Mouse (Mus musculus): ENCODE measurements at regions not wholly inside any gene's neighbourhood (a gene's known extent, or its start where the extent isn't known, plus 50 kb on each side); places are given as distances from the start of the nearest gene placed in this dataset.
"Not testable (repeated sequence)": the region's sequence is repeated elsewhere in the genome, so short reads cannot be mapped to it uniquely, and the experiment has no call there.

DNA sequence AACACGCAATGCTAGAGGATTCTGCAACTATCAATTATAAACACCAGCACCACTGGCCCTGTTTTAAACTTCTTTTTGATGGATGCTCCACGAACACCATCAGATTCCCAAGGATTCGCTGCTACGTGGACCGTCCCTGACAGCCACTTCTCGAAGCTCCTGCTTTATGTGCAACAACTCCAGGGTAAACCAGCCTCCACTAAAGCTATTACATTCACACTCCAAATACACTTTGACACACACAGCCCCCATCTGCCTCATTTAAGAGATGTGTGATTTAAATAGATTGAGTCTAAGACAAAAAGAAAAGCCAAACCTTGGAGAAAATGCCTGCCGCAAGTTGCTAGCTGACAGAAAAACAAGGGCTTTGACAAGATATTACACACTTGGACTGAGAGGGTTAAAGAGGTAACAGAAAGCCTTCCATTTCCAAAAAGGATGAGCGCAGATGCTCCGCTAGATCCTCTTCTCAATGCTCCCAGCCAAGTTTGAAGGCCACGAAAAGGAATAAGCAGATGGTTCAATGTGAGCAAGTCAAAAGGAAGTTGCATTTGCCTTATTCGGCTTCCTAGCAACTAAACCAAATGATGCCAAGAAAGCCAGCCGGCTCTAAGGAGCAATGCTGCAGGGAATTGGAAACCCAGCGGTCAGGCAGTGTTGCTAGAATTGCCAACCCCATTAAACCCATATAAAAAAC lies 54.0 kb upstream of the Cnep1r1 start:
- DNase-seq = peak; percentile 34

DNA sequence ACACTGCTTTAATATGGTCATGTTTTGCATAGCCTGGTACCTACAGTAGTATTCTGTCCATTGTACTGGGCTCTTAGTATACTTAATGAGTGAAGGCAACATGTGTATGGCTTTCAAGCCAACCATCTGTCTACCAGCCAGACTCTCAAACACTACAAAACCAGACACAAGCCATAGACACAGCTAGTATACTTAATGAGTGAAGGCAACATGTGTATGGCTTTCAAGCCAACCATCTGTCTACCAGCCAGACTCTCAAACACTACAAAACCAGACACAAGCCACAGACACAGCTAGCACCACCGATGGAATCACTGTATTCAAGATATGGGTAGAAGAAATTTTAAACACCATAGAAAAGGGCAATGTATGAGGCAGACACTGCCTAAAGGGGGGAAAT lies 59.5 kb upstream of the Cnep1r1 start:
- not testable (repeated sequence) for DNase-seq

DNA sequence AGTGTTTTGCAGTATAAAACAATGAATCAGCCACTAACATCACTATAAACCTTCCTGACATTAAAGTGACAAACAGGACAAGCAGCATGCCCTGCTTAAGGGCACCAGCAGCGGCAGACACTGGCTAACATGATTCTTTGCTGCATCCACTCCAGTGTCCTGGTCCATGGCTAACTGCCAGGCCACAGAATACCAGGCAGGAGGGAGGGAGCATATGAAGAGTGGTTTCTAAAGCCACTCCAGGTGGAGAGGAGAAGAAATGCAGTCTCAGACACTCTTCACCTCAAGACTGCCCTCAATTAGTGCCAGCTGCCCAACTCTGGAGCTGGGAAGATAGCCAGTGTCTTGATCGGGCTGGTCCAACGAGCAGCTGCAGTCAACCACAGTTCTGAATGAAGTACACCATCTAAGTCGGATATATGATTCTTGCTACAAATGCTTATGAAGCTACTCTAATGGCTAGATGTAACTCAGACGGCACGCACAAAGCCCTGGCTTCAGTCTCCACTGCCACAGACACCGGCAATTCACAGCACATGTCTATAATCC lies 60.8 kb upstream of the Cnep1r1 start:
- no peak for DNase-seq

DNA sequence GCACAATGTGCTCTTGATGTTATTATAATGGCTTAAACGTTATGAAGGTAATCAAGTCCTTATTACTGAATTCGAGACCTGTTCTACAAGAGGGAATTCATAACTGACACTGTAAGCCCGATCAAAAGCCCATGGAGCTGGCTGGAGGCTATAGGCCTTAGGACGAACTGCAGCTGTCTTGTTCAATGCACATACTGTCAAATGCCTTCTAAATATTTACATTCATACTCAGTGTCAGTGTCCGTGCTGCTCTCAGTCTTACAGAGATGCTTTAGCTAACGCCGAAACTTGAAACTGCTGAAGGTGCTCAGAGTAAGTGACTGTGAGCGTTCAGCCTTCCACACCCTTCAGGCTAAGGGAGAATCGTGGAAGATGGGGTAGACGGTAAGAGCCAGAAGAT lies 67.9 kb upstream of the Cnep1r1 start:
- no peak for DNase-seq

DNA sequence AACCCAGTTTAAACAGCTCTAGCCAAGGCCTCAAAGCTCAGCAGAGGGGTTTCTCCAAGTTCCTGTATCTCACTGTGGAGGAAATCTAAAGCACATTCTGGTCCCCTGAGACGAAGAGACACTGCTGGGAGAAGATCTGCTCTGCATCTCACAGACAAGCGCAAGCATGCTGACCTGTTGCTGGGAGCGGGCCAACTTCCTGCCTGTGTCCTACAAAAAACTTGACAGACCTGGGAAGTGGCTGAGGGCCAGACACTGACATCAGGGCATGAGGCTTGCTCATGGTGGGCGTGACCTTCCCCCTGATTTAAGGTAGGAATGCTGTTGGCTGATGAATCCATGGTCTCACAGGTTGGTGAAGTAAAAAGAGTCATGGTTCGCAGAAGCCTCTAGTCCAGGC lies 69.5 kb upstream of the Cnep1r1 start:
- peak; percentile 35 for DNase-seq

DNA sequence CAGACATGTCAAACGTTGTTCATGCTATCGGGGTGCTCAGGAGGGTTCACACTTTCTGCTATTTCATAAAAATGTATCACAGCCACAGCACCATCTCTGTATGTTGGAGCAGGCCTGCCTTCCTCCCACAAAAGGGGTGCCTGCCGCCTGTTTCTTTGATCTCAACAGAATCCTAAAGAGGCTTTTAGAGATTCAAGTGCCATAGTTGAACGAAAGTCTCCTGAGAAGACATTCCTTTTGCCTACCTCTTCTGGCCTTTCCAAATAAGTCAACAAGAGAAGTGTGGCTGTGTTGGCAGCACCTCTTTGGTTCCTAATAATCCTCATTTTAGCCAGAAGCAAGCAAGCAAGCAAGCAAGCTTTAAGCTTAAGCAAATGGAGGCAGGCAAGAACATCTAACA lies 72.6 kb upstream of the Cnep1r1 start:
- DNase-seq = no peak

DNA sequence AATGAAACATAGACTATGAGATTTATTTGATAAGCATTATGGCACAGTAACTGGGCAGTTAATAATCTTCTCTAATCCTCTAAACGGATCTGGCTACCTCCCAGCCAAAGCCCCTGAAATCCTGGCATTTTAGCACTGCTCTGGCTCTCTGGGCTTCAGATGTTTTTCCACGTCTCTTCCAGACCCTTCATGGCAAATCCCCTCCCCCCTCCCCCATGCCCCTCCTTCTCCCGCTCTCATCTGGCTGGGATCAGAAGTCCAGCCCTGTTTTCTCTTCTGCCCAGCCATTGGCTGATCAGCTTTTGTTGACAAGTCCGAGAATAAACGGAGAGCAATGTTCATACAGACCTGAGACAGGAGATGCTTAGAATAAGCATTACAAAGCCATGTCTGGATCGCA lies 79.3 kb upstream of the Cnep1r1 start:
- no peak for DNase-seq

DNA sequence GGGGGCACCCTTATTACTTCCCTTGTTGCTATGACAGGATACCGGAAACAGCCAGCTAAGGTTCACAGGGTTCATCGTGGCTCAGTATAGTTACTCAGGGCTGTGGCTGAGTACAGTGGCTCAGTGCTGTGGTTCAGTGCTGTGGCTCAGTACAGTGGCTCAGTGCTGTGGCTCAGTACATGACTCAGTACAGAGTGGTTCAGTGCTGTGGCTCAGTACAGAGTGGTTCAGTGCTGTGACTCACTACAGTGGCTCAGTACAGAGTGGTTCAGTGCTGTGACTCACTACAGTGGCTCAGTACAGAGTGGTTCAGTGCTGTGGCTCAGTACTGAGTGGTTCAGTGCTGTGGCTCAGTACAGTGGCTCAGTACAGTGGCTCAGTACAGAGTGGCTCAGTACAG lies 78.6 kb upstream of the Zfp423 start:
- no peak for DNase-seq

DNA sequence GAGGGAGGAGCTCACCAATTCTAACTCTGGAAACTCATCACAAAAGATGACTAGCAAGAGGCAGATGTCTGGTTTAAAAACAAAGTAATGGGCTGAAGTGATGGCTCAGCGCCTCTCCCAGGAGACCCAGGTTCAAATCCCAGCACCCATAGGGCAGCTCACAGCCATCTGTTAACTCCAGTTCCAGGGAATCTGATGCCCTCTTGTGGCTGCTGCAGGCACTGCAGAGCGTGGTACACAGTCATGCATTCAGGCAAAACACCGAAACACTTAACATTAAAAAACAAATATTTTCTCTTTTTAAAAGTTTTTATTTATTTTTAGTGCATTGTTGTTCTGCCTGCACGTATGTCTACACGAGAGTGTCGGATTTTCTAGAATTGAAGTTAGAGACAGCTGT lies 73.7 kb upstream of the Zfp423 start:
- DNase-seq = no peak

DNA sequence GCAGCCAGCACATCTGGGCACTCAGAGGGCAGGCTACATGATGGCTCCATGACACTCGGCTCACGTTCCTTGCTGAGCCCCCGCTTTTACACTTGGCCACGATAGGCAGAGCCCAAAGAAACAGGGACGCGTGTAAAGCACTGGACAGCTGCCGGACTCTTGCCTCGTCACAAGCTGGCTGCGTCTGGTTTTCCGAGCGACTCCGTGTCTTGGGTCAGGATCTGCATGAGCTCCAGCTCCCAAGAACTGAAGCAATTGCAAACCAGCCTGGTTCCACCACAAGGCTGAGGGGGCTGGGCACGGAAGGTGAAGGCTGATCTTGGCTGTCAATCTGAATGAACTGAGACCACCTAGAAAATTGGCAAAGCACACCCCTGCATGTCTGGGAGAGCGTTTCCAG lies 65.1 kb upstream of the Zfp423 start:
- DNase-seq = no peak

DNA sequence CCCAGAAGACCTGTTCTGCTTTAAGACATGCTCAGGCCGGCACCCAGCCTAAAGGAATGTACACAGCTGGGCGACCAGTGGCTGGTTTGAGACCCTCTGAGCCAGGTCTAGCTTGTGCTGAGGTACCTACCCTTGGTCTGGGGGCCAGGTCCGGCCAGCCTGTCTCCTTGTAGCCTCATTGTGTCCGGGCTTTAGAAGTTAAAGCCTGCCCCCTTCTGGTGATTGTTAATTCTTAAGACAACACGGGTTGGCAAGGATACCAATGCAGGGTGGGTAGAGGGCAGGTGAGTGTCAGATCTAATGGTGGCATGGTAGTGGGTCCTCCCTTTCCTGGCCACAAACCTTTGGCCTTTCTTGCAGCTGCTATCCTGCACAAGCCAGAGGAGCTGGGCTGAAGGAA lies 64.0 kb upstream of the Zfp423 start:
- peak; percentile 51 for DNase-seq

DNA sequence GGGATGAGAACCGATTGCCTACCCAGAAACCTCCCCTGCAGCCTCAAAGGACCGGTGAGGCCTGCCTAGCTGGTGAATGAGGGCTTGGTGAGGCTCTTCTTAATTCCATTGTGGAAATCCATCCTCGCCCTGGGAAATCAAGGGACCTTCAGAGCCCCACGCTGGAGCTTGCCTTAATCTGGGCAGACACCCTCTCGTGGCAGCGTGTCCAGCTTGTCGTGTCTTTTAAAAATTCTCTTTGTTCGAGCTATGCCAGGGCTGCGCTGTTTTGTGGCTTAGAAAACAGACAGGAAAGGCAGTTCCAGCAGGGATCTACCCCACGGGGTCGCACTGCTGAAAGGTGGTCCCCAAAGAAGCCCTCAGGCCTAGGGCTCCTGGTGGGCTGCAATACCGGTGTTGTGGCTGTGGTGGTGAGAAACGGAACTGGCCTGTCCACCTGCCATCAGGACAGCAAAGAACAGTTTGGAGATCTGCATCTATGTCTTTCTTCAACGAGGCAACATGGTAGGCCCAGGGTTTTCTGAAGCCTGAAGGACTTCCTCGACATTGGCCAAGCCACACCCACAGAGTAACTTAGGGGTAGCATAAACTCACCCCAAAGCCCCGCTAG lies 63.5 kb upstream of the Zfp423 start:
- DNase-seq = no peak

DNA sequence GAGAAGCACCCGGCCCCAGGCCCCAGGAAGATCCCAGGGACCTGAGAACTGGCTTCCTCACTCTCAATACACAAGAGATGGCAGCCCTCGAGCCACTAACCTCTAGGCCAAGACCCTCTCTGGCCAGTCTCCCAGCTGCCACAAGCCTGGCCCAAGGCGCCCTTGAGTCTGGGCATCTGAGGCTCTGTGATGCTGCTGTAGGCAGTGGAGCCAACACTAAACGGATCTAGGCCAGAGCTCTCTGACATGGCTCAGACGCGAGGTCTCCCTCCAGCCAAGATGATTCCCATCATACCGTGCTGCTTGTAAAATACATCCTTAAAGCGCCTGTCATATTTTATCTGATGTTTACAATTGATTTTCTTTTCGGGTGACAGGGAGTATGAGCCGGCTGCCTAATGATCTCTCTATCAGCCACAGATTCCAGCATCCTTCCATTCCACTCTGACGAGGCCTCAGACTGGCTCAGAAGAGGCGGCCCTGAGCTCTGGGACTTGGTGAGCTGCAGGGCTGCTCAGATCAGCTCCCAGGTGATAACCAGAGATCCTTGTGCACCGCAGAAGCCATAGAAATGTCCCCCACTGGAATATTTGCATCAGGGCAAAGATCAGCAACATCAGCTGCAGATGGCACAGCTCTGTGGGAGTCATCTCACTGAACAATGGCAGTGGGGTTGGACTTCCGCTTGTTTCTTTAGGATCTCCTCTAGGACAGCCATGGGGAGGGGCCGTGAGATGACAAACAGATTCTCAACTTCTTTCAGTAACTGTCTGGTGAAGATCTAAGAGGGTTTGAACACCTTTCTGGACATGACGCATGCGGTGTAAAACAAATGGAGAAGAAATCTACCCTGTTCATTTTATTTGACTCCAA lies 60.1 kb upstream of the Zfp423 start:
- no peak for DNase-seq

DNA sequence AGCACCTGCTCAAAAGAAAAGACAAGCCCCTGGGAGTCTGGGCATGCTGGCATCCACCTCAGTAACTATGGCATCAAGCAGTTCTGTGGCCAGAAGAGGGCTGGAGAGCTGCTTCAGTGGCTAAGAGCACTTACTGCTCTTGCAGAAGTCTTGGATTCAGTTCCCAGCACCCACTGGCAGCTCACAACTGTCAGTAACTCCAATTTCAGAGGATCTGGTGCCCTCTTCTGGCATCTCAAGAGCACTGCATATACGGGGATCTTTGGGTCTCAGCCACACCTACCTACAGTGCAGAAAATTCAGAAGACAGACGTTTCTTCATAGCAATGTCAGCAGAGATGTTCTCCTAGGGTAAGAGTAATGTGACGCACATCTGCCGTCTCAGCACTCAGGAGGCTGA lies 59.1 kb upstream of the Zfp423 start:
- DNase-seq = no peak

DNA sequence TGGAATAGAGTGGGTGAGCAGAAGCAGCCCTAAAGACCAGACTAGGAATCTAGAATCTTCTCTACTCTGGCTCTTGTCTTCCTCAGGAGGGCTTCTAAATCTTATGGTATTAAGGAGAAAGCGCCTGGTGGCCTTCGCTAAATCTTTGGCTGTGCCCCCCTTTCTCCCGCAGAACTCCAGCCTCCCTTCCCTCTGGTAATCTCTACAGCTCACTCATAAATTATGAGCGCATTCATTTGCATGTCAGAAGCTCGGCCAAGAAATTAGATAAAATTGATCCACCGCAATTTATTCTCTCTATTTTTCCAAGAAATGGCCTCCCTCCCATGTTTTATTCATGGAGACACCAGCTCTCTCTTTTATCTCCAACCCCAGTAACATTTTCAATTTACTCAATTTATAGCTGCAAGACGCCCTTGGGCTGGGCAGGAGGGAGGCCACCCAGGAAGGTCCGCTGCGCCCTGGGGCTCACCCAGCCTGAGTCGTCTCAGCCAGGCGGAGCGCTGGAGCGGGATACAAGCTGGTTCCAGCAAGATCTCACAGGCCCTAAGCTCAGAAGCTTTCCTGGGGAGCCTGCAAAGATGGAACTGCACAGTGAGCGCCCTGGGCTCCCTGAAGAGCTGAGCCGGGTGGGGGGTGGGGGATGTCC lies 52.9 kb upstream of the Zfp423 start:
- DNase-seq = no peak

DNA sequence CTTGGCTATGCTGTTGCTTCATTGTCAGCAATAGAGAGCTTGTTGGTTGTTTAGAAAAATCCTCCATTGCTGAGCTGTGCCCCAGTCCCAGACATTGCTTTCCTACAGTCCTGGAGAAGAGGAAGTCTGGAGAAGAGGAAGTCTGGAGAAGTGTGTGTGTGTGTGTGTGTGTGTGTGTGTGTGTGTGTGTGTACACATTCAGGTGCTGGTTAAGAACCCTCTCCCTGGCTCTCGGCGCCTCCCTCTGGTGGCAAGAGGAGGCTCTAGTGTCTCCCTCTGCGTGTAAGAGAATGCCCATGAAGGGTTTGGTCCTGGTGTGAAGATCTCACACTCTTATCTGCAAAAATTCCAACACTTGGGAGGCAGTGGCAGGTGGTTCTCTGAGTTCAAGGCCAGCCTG lies 51.2 kb upstream of the Zfp423 start:
- DNase-seq = peak; percentile 7

DNA sequence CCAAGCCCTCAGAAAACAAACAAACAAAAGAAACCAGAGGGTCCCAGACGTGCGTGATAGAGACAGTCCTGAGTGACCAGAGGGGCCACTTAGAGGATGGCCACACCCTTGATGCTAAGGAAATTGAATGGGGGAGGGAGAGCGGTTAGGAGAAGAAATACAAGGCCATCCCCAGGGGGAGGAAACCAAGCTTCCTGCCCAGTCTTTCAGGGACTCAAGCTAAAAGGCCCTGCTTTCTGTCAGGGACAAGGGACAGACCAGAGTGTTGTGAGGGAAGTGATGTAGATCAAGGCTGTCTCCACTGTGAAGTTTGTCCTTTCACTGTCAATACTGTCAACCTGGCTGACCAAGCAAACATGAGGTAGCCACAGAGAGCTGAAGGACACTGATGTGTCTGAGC lies 50.5 kb upstream of the Zfp423 start:
- DNase-seq = no peak
